Mouse (Mus musculus) ES-Bruce4 (cell line): ENCODE measurements around the gene Lmcd1. TPM values are rescaled to one million over a fixed set of nuclear protein-coding genes. Genes with fewer than 3 reads are reported as not detected.

Experiments
- H3K27ac ChIP-seq: 2 replicates; pipeline ENCODE4 v1.5.1; 2012; ENCODE audit warnings: low read length, inconsistent platforms; ENCODE audit not compliant: insufficient read depth
- H3K27me3 ChIP-seq: 2 replicates; pipeline ENCODE4 v1.6.1; 2012; ENCODE audit warnings: mild to moderate bottlenecking, low read length, inconsistent platforms; ENCODE audit not compliant: control insufficient read depth, poor library complexity, insufficient read depth, severe bottlenecking
- H3K36me3 ChIP-seq: 2 replicates; pipeline ENCODE4 v1.6.1; 2012; ENCODE audit warnings: inconsistent platforms, mild to moderate bottlenecking, low read length, moderate library complexity; ENCODE audit not compliant: control insufficient read depth, poor library complexity, insufficient read depth, severe bottlenecking
- H3K4me1 ChIP-seq: one replicate; pipeline ENCODE4 v1.8.1; 2011; ENCODE audit warnings: low read length; ENCODE audit not compliant: control insufficient read depth, insufficient read depth
- H3K4me3 ChIP-seq: 2 replicates; pipeline ENCODE4 v1.5.1; 2011; ENCODE audit warnings: low read depth, mild to moderate bottlenecking, low read length
- H3K9ac ChIP-seq: 2 replicates; pipeline ENCODE4 v1.6.1; 2012; ENCODE audit warnings: low read depth, mild to moderate bottlenecking, inconsistent platforms; ENCODE audit not compliant: poor library complexity, severe bottlenecking
- H3K9me3 ChIP-seq: replicated peaks from 2 replicates; pipeline ENCODE4 v1.6.1; 2012; ENCODE audit warnings: mild to moderate bottlenecking, low read length, inconsistent platforms; ENCODE audit not compliant: control insufficient read depth, poor library complexity, insufficient read depth, severe bottlenecking
- CTCF ChIP-seq: IDR thresholded peaks from one replicate; pipeline ENCODE4 v1.8.1; 2011; ENCODE audit warnings: low read depth, low read length
- EP300 ChIP-seq: IDR thresholded peaks from 2 replicates; pipeline ENCODE4 v1.6.1; 2011; ENCODE audit warnings: low read depth, low read length; ENCODE audit not compliant: insufficient read depth
- POLR2A ChIP-seq: IDR thresholded peaks from one replicate; pipeline ENCODE4 v1.8.1; 2011; ENCODE audit warnings: low read length; ENCODE audit not compliant: insufficient read depth
- polyA plus RNA-seq: library from polyadenylated mRNA; stranded (reverse); fragments of >200 nt; gene quantifications from 2 replicates; pipeline ENCODE4 v1.2.4, GENCODE M21; 2011; ENCODE audit warnings: low read depth; ENCODE audit not compliant: missing spikeins, insufficient read depth, insufficient read length

Lmcd1 gene
- polyA plus RNA-seq, 1 experiment = not detected

- no peak overlapping the region for H3K27ac ChIP-seq
- no peak overlapping the region for H3K9ac ChIP-seq
- H3K27me3 ChIP-seq = no peaks in the 10 kb centered on the region
- no peaks in the 10 kb centered on the region for H3K36me3 ChIP-seq
- H3K4me1 ChIP-seq = no peaks in the 10 kb centered on the region
- no peaks in the 10 kb centered on the region for H3K9me3 ChIP-seq
- H3K4me3 ChIP-seq = no peak overlapping the region
- TF ChIP-seq CTCF (no peak), EP300 (no peak), POLR2A (no peak)
These were observed 54.2 kb downstream of the Lmcd1 start for GRCm38 (mm10) chr6:112327793-112328192.

GRCm38 (mm10) chr6:112330520-112331222 is 57.1 kb downstream of the Lmcd1 start:
- Histone ChIP-seq H3K36me3 (no peaks in the 10 kb centered on the region), H3K9ac (no peak overlapping the region), H3K9me3 (no peaks in the 10 kb centered on the region), H3K4me3 (no peak overlapping the region), H3K27me3 (no peaks in the 10 kb centered on the region), H3K4me1 (no peaks in the 10 kb centered on the region), H3K27ac (no peak overlapping the region)
- TF ChIP-seq POLR2A (no peak), EP300 (no peak), CTCF (no peak)

- H3K4me1 ChIP-seq = no peaks in the 10 kb centered on the region
- H3K27ac ChIP-seq = no peak overlapping the region
- no peak for TF ChIP-seq POLR2A
- no peak for TF ChIP-seq EP300
- no peak for TF ChIP-seq CTCF
- no peak overlapping the region for H3K9ac ChIP-seq
- H3K36me3 ChIP-seq = no peaks in the 10 kb centered on the region
- H3K9me3 ChIP-seq = no peaks in the 10 kb centered on the region
- H3K27me3 ChIP-seq = no peaks in the 10 kb centered on the region
- H3K4me3 ChIP-seq = no peak overlapping the region
These were observed 57.7 kb downstream of the Lmcd1 start for GRCm38 (mm10) chr6:112331223-112331598.

- Histone ChIP-seq H3K27me3 (no peaks in the 10 kb centered on the region), H3K9me3 (no peaks in the 10 kb centered on the region), H3K36me3 (no peaks in the 10 kb centered on the region), H3K9ac (no peak overlapping the region), H3K4me3 (no peak overlapping the region), H3K4me1 (no peaks in the 10 kb centered on the region), H3K27ac (no peak overlapping the region)
- TF ChIP-seq EP300 (no peak), CTCF (no peak), POLR2A (no peak)
These were observed 60.4 kb downstream of the Lmcd1 start for GRCm38 (mm10) chr6:112333930-112334329.

- Histone ChIP-seq H3K27me3 (no peaks in the 10 kb centered on the region), H3K36me3 (no peaks in the 10 kb centered on the region), H3K9ac (no peak overlapping the region), H3K27ac (no peak overlapping the region), H3K4me3 (no peak overlapping the region), H3K9me3 (no peaks in the 10 kb centered on the region), H3K4me1 (no peaks in the 10 kb centered on the region)
- no peak for TF ChIP-seq CTCF
- no peak for TF ChIP-seq POLR2A
- TF ChIP-seq EP300 = no peak
These were observed 64.1 kb downstream of the Lmcd1 start for GRCm38 (mm10) chr6:112337667-112338066.

- H3K4me3 ChIP-seq = no peak overlapping the region
- H3K27ac ChIP-seq = no peak overlapping the region
- H3K27me3 ChIP-seq = no peaks in the 10 kb centered on the region
- no peaks in the 10 kb centered on the region for H3K4me1 ChIP-seq
- H3K9ac ChIP-seq = no peak overlapping the region
- TF ChIP-seq CTCF (no peak), EP300 (no peak), POLR2A (no peak)
- H3K9me3 ChIP-seq = no peaks in the 10 kb centered on the region
- no peaks in the 10 kb centered on the region for H3K36me3 ChIP-seq
These were observed 65.5 kb downstream of the Lmcd1 start for GRCm38 (mm10) chr6:112339016-112339415.
